Mouse (Mus musculus) adrenal gland (tissue): ENCODE data around the gene Avl9.

Experiments used
- intact Hi-C: fragments of 180-260 bp; cut with DNase I; formaldehyde crosslinking; loops from one replicate; pipeline ENCODE4 v1.15.1; 2025

Gene Avl9

DNA sequence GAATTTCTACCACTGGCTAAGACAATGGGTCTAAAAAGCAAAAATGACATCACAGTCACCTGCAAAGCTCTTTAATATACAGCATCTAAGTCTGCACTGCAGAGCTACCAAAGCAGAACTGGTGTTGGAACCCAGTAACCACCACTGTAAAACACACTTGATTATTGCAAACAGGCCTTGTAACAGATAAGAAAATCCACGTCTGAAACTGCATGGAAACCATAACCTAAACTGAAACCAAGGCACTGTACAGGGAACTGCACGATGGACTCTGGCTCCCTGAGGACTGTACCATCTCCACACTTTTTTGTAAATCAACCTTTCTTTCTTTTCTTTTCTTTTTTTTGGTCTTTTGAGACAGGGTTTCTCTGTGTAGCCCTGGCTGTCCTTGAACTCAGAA lies 73.0 kb downstream of the Avl9 start:
- intact Hi-C loops, result no loop called here

DNA sequence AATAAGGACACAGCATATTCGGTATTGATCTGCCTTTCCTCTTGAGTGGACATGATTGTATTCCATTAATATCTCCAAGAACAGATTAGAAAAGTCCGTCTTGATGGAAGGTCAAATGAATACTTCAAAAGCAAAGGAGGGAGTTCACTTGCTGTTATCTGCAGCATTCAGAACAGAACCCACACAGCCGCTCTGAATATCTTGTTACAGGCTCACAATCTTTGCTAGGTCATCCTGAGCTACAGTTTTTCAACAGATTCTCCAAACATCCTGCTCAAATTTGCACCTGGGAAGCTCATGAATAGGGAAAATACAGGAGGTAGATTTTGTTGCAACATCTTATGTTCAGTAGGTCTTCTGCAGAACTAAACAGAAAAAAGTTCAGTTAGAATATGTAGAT lies 74.6 kb downstream of the Avl9 start:
- intact Hi-C loops, result no loop called here

DNA sequence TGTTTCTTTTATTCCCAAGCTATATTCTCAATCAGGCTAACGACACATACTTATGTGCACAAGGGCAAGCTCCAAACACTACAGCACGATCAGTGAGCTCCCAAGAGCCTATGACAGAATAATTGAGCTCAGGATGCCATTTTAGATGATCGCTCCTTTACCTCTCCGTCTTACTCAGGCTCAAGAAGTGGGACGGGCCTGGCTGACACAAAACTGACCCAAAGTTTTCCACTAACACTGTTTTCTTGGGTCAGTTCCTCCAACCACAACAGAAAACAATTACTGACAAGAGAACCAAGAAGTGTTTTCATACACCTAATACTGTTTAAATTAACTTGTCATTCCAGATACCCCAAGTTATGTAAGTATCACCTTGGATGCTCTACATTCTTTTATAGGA lies 80.1 kb downstream of the Avl9 start:
- intact Hi-C loops, result loop anchor here (5.0 kb wide), 1 partner anchor 78 kb away; no protein-coding TSS in a partner anchor

DNA sequence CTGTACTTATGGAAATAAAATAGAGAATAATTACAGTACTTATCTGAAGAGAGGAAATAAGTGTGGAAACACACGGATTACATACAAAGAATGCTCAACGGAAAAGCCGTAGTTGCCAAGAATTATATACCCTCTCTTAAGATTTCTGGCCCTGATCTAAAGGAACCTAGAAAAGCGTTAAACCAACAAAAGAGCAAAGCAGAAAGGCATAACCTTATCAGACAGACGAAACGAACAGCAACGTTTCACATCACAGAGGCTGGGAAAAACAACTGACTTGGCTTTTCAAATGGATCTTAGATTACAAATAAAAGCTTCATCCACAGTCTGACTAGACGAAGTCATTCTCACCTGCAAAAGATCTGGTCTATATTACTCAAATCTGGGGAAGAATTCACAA lies 81.5 kb downstream of the Avl9 start:
- intact Hi-C loops, result loop anchor here (5.0 kb wide), 1 partner anchor 79 kb away; no protein-coding TSS in a partner anchor

DNA sequence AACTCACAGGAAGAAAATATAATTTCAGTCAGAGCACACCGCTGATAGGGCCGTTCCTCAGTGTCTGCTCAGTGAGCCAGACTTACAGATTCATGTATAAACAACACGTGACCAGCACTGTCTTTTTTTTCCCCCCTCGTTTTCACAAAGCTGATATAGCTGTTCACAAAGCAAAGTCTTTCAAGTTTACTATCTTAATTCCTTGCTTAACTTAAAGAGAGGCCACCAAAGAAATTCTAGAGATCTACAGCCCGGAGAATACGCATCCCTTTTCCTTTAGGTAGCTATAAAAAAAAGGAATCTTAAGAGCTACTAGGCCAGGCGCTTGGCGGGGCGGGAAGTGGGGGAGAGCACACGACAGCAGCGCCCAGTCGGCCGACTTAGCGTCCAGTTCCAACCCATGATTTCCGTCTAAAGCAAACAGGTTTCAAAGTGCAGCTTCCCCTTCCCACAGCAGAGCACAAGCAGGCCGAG lies 82.0 kb downstream of the Avl9 start:
- intact Hi-C loops, result loop anchor here (5.0 kb wide), 1 partner anchor 79 kb away; no protein-coding TSS in a partner anchor

DNA sequence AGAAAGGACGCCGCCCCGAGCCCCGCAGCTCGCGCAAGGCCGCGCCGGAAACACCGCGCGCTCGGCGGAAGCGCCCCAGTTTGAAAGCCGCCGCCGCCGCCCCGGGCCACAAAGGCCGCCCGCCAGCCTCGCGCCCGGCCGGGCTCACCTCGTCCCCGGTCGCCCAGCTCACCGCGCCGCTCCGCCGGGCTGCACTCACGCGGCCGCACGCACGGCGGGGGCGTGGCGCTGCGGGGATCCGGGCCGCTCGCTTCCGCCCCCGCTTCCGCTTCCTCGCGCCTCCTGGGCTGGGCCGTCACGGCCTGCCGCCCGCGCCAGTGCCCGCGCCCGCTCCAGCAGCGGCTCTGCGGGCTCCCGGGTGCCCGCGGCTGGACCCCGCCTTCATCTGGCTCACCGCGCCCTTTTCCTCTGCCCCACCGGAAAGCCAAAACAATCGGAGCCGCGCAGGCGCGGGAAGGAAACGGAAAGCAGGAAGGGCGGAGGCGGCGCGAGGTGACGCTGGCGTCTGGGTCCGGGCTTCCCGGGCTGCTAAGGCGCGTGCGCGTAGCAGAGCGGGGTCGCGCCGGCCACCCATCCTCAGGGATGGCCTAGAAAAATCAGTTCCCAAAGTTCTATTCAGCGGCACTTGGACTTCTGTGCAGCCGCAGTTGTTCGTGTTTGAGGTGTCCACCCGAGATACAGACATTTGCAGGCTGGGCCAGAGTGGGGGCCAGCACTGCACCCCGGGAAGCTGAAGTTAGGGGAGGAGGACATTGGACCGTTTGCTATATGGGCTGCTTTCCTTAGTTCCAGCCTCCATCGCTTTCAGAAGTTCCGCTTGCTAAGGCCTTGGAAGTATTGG lies 82.8 kb downstream of the Avl9 start, which contains the start of gene Kbtbd2:
Gene Kbtbd2, minus strand, starts transcription at position 503 of the 841 bp plus-strand sequence.
- intact Hi-C loops, result loop anchor here (5.0 kb wide), 1 partner anchor 80 kb away; no protein-coding TSS in a partner anchor

DNA sequence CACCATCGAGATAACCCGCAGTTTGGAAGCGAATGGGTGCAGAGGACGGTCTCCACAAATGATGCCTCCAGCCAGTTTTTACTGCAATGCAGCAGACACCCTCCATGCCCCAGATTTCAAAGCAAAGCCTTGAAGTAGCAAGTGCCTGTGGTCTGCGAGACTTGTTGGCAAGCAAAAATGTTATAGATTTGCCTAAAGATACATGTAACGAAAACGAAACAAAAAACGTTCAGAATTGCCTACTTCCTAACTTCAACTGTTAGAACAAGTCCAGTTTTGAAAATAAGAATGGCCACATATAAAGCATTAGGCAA lies 83.4 kb downstream of the Avl9 start:
- intact Hi-C loops, result loop anchor here (5.0 kb wide), 1 partner anchor 81 kb away; no protein-coding TSS in a partner anchor

DNA sequence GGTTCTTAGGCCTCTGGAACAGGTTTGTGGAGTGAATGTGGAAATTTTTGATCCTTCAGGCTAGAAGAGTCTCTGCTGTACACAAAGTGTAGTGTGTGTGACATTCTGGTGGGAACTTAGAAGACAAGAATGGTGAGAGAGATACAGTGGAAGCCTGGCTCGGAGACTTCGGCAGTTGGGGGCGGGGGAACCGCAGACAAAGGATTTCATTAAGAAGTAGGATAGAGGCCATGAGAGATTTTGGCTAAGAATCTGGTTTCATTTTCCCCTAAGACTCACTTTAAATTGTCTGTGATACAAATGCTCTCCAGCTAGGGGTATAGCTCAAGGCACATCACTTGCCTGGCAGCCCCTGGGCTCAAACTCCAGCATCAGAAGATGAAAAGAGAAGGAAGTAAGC lies 90.3 kb downstream of the Avl9 start:
- intact Hi-C loops, result loop anchor here (5.0 kb wide), 1 partner anchor 767 kb away; no protein-coding TSS in a partner anchor

DNA sequence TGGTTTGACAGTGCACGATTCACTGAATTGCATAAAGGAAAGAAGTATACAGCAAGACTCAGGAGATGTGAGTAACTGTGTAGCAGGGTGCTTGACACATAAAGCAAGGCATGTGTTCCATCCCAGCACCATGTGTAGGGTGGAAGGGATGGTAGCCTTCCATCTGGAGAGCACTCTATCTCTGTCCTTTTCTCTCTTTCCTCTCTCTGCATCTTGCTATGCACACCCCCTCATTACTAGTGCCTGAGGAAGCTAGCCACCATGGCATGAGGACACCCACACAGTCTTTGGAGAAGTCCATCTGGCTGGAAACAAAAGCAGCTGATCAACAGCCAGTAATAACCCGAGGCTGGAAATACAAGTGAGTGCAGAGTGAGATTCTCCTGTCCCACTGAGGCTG lies 91.5 kb downstream of the Avl9 start:
- intact Hi-C loops, result loop anchor here (5.0 kb wide), 1 partner anchor 766 kb away; no protein-coding TSS in a partner anchor

DNA sequence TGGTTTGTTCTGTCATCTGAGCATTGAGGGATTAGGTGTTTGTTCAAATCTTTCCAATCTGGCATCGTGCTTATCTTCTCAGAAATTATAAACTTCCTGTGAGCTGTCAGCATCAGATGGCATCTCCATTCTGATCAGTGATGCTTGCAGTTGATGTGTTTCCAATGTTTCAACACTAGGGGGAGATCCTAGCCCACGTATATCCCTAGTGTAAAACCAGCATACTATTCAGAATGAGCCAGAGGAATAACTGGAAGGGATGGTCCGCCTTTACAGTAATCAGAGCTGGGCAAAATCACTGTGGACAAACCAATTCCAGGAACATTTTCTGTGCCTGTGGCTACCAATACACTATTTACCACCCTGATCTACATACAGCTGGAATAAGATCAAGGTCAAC lies 94.0 kb downstream of the Avl9 start:
- intact Hi-C loops, result loop anchor here (2.0 to 5.0 kb wide), 2 partner anchors 100 to 764 kb away; no protein-coding TSS in a partner anchor
